Mouse (Mus musculus) heart, adult 2 months (tissue): ENCODE results near the gene 9930111J21Rik1. TPM values are rescaled to one million over a fixed set of nuclear protein-coding genes. Genes with fewer than 3 reads are reported as not detected.
"Not testable (repeated sequence)": the region's sequence is repeated elsewhere in the genome, so short reads cannot be mapped to it uniquely, and the experiment has no call there.

Experiments
- DNase-seq, 2 experiments: peaks; one replicate each; pipeline ENCODE4 v3.0.0; 2021
- H3K27ac ChIP-seq: fragments of 200-600 bp; 2 replicates; pipeline ENCODE4 v1.8.1; 2022
- H3K27me3 ChIP-seq: fragments of 200-500 bp; 2 replicates; pipeline ENCODE4 v1.6.1; 2012; ENCODE audit warnings: mild to moderate bottlenecking, low read length, inconsistent platforms, mixed read lengths; ENCODE audit not compliant: control insufficient read depth, insufficient read depth
- H3K36me3 ChIP-seq: fragments of 200-500 bp; 2 replicates; pipeline ENCODE4 v1.6.1; 2012; ENCODE audit warnings: low read length, inconsistent platforms; ENCODE audit not compliant: control insufficient read depth, insufficient read depth
- H3K4me1 ChIP-seq: fragments of 200-500 bp; 2 replicates; pipeline ENCODE4 v1.6.1; 2011; ENCODE audit warnings: low read length; ENCODE audit not compliant: control insufficient read depth, insufficient read depth
- H3K4me3 ChIP-seq: fragments of 200-600 bp; 2 replicates; pipeline ENCODE4 v1.8.1; 2022
- H3K79me2 ChIP-seq: fragments of 200-500 bp; replicated peaks from 2 replicates; pipeline ENCODE4 v1.6.1; 2012; ENCODE audit warnings: mild to moderate bottlenecking, inconsistent platforms, low read length, moderate library complexity, mixed read lengths; ENCODE audit not compliant: control insufficient read depth, insufficient read depth
- H3K9ac ChIP-seq: fragments of 200-500 bp; 2 replicates; pipeline ENCODE4 v1.6.1; 2012; ENCODE audit warnings: low read depth, mild to moderate bottlenecking, control low read depth, inconsistent platforms, low read length, mixed read lengths
- POLR2A ChIP-seq: fragments of 200-500 bp; IDR thresholded peaks from 2 replicates; pipeline ENCODE4 v1.6.1; 2011; ENCODE audit warnings: mild to moderate bottlenecking, low read depth, low read length, control low read depth; ENCODE audit not compliant: insufficient read depth
- WGBS: fragments of 180-500 bp; shearing (Covaris S2); methylation state at CpG from one replicate; pipeline ENCODE4 v1.1.7; 2018; 5-methylcytosine and 5-hydroxymethylcytosine counted together
- intact Hi-C: fragments of 180-260 bp; cut with DNase I; formaldehyde crosslinking; loops from one replicate; pipeline ENCODE4 v1.15.1; 2025
- polyA plus RNA-seq: library from polyadenylated mRNA; depleted of rRNA; stranded (reverse); fragments of >200 nt; gene quantifications from 2 replicates; pipeline ENCODE4 v1.2.3, GENCODE M21; 2012
- total RNA-seq, 2 experiments: library from RNA; stranded (reverse); gene quantifications; 2 replicates each; pipeline ENCODE4 v1.2.3; 2021

Gene 9930111J21Rik1
- total and polyA plus RNA-seq, 3 experiments = 3.4 to 5.1 (median 4.3) TPM

DNA sequence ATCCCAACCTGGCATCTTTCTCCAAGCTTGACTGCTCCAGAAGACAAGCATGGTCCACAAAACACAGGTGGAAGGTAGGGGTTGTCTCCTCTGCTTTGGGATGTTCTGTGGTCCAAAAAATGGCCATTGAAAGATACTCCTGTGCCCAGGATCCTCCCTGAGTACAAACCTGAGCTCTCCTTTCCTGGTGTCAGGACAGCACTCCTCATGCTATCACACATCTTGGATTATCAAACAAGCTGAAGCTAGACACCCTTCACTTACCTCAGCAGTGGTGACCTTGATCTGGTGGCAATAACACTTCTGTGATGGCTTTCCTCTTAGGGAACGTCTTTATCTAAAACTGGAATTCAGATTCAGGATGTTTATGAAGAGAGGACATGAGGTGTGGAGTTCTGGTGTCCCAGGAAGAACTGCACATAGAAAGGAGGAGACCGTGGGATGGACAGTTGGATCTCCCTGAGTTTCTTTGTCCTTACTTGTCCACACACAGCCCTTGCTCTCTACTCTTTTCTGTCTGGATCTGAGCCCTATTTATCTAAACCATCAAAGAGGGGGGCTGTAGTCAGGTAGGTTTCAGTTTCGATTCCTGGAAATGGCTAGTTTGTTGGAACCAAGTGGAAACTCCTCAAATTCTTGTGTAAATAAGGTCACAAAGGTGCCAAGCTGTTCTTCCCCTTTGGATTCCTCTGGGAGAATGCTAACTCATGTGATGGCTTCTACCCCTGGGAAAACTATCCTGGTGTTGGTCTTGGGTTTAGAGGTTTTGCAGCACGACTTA lies 12.7 kb upstream of the 9930111J21Rik1 start, which contains the start of gene Gm12185:
Gene Gm12185 (minus strand): TSS at position 487 of the 781 bp plus-strand sequence.
- 32% methylated on average over 4 of the region's 4 CpGs for WGBS
- intact Hi-C loops = loop anchor here (1.0 kb wide), 1 partner anchor 118 kb away; no protein-coding TSS in a partner anchor
- TF ChIP-seq POLR2A = peak; percentile 41; the same call in 1 of the 2 replicates
- H3K36me3 ChIP-seq, H3K4me1 ChIP-seq, H3K27me3 ChIP-seq, DNase-seq, H3K9ac ChIP-seq, H3K79me2 ChIP-seq: not testable (repeated sequence)
- peak within 1 kb of the TSS; percentile 23; the same call in 1 of the 2 replicates for H3K4me3 ChIP-seq
- H3K27ac ChIP-seq = peak within 1 kb of the TSS; percentile 91

DNA sequence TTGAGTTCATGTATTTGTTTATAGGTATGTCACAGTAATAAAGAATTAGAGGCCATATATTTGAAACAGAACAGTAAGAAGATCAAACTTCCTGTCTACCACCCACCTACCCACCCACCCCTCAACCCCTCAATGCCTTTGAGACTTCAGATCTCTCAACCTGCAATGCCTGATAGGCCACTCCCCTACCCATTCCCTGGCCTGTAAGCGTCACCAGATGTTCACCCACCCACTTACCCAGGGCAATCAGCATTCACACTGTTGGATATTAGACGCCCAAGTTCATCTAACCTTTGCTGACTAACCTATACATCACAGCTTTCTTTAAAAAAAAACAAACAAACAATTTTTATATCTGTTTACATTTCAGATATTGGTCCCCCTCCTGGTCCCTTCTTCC lies 10.8 kb upstream of the 9930111J21Rik1 start:
- H3K9ac ChIP-seq, H3K27ac ChIP-seq, H3K4me3 ChIP-seq, H3K36me3 ChIP-seq, H3K4me1 ChIP-seq, H3K27me3 ChIP-seq, DNase-seq, H3K79me2 ChIP-seq, intact Hi-C loops: not testable (repeated sequence)
- WGBS = 65% methylated on average over 2 of the region's 2 CpGs

DNA sequence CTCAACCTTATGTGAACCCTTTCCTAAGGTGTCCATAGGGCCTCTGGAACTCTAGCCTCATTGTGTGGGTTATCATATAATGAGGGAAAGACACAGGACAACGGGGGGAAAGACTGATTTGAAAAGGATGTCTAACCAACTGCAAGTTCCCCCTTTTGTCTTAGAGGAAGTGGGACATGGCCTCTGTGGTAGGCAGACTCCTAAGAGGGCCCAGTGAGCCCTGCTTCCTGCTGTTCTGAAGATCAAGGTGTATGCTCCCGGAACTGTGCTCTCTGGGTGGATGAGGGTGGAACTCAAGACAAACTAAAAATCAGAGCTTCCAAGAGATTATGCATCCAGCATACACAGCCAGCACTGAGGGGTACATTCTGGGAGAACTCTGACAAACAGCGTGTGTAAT lies 9.0 kb upstream of the 9930111J21Rik1 start:
- intact Hi-C loops, DNase-seq, H3K36me3 ChIP-seq, H3K27me3 ChIP-seq, H3K4me1 ChIP-seq, H3K27ac ChIP-seq, H3K4me3 ChIP-seq, H3K9ac ChIP-seq, H3K79me2 ChIP-seq: not testable (repeated sequence)
- WGBS = 57% methylated on average over 2 of the region's 3 CpGs

DNA sequence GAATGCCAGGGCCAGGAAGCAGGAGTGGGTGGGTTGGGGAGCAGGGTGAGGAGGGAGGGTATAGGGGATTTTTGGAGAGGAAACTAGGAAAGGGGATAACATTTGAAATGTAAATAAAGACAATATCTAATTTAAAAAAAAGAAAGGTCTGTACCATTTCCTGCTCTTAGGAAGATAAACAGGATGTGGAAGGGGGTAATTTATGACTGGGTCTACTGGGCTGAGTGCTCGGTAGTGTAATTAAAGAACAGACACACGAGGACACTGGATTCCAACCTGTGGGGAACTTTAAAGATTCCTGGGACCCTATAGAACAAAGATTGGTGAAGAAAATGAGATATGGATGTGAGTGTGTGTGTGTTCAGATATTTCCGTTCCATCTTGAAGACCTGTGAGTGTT lies 3.6 kb upstream of the 9930111J21Rik1 start:
- intact Hi-C loops, H3K27me3 ChIP-seq: not testable (repeated sequence)
- no CpG with 5 or more reads among the region's 3 CpGs for WGBS

DNA sequence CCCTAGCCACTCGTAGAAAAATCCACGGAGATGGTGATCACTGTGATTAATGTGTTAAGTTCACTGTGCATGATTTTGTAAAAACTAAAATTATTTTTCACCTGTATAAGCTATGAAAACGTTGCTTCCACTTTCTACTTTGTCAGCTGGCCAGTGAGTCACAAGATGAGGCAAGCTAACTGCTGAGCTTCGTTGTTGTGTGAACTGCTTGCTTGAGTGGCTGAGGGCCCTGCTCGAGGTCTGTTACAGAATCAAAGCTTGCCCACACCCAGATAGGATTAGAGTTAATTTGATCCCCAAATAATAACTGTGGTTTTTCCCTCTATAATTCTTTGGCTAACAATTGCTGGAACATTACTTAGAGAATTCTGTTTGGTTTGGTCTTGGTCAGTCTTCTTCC lies 854 bp upstream of the 9930111J21Rik1 start:
- H3K79me2 ChIP-seq, H3K4me1 ChIP-seq, H3K9ac ChIP-seq, intact Hi-C loops, H3K27ac ChIP-seq, DNase-seq, H3K4me3 ChIP-seq, H3K36me3 ChIP-seq, H3K27me3 ChIP-seq: not testable (repeated sequence)
- WGBS = no CpG with 5 or more reads among the region's 5 CpGs

More for the DNA sequence above, 3.6 kb upstream of the 9930111J21Rik1 start:
- H3K9ac ChIP-seq, DNase-seq, H3K4me1 ChIP-seq, H3K79me2 ChIP-seq, H3K27ac ChIP-seq, H3K4me3 ChIP-seq, H3K36me3 ChIP-seq: not testable (repeated sequence)

DNA sequence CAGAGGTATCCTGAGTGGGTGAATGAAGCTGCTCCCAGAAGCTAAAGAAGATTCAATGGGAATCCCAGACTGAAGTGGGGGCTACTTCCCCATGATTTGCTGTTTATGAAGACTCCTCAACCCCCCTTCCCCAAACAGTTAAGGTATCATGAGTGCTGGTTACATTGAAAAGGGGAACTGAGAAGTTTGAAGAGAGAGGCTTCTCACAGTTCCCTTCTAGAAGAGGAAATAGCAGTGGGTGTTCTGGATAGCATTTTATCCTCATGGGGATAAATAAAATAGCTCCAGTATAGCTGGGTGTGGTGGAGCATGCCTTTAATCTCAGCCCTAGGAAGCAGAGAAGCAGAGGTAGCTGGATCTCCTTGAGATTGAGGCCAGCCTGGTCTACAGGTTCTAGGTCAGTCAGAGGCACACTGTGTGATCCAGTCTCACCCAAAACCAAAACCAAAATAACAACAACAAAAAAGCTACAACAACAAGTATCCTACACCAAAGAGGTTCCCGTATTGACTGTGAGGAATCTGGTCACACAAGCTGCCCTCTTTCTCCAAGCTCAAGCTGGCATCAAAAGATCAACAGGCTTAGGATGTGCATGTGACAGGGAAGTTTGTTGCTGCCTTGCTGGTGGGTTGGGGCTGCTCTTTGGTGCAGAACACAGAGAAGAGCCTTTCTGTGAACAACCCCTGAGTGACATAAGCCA lies 808 bp downstream of the 9930111J21Rik1 start, which contains the start of gene Olfr56:
Gene Olfr56 (plus strand): TSS at position 650 of the 700 bp plus-strand sequence.
- DNase-seq, H3K36me3 ChIP-seq, H3K4me3 ChIP-seq, H3K27ac ChIP-seq, H3K79me2 ChIP-seq, intact Hi-C loops, H3K4me1 ChIP-seq, H3K9ac ChIP-seq, H3K27me3 ChIP-seq: not testable (repeated sequence)
- no CpG with 5 or more reads among the region's 1 CpGs for WGBS

DNA sequence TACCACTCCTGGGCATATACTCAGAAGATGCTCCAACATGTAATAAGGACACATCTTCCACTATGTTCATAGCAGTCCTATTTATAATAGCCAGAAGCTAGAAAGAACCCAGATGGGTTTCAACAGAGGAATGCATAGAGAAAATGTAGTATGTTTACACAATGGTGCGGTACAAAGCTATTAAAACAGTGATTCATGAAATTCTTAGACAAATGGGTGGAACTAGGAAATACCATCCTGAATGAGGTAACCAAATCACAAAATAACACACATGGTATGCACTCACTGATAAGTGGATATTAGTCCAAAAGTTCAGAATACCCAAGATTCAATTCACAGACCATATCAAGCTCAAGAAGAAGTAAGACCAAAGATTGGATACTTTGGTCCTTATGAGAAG lies 4.5 kb downstream of the 9930111J21Rik1 start:
- intact Hi-C loops, H3K27me3 ChIP-seq, H3K4me3 ChIP-seq, H3K27ac ChIP-seq, H3K9ac ChIP-seq, H3K4me1 ChIP-seq, DNase-seq, H3K79me2 ChIP-seq, H3K36me3 ChIP-seq: not testable (repeated sequence)
- no CpG with 5 or more reads among the region's 1 CpGs for WGBS

DNA sequence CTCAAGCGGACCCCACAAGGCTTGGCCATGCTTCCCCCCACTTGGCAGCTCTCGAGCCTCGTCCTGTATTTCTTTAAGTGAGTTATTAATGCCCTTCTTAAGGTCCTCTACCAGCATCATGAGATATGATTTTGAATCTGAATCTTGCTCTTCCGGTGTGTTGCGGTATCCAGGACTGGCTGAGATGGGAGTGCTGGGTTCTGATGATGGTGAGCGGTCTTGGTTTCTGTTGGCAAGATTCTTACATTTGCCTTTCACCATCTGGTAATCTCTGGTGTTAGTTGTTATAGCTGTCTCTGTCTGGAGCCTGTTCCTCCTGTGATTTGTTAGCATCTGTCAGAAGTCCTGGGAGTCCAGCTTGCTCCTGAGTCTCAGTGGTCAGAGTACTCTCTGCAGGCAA lies 33.1 kb downstream of the 9930111J21Rik1 start, which contains the start of gene Psme2b:
Gene Psme2b (minus strand): TSS at position 101 of the 400 bp plus-strand sequence.
- 89% methylated on average over 6 of the region's 6 CpGs for WGBS
- H3K36me3 ChIP-seq, H3K4me3 ChIP-seq, H3K4me1 ChIP-seq, H3K9ac ChIP-seq, DNase-seq, H3K79me2 ChIP-seq, H3K27ac ChIP-seq, H3K27me3 ChIP-seq, intact Hi-C loops: not testable (repeated sequence)

DNA sequence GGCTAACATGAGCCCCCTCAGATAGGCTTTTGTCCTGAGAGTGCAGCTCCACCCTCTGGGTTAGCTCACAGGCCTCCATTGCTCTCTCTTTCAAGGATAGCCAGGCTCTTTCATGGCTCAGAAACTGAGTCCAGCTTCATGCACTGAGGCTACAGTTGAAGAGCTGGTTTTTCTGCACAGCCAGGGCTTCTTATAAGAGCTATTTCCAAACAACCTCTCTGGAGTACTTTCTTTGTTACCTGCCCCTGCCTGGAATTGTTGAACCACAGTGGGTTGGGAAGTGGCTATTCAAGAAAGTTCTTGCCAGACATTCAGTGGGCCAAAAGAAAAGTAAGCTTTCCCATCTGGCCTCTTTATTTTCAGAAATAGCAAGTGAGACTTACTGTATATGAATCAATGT lies 39.9 kb downstream of the 9930111J21Rik1 start:
- intact Hi-C loops, H3K27me3 ChIP-seq: not testable (repeated sequence)

More for the DNA sequence above, 39.9 kb downstream of the 9930111J21Rik1 start:
- H3K4me1 ChIP-seq, DNase-seq, H3K4me3 ChIP-seq, H3K36me3 ChIP-seq, H3K27ac ChIP-seq, H3K9ac ChIP-seq, H3K79me2 ChIP-seq: not testable (repeated sequence)
